Mouse (Mus musculus): ENCODE data around the gene Btg4. TPM values are rescaled to one million over a fixed set of nuclear protein-coding genes. Genes with fewer than 3 reads are reported as not detected.
"Not testable (repeated sequence)": the region's sequence is repeated elsewhere in the genome, so short reads cannot be mapped to it uniquely, and the experiment has no call there.

Btg4 gene
- total RNA-seq, 2 experiments from 2014 or later: not detected

DNA sequence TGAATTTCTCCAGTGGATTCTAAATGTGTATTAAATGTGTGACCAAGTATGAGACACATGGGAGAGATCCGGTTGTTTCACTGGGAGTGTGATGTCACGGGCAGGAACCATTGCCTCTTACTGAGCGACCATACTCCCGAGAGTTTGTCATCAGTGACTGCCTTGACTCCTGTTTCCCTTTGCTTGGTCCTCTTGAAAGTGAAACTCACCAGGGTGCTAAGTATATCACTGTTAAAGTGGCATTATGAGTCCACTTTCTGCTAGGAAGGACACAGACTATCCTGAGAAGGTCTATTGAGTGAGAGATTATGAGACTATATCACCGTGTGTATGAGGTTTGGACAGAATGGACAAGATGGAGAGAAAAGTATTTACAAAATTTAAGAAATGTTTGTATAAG, 20.9 kb downstream of the Btg4 start:
- DNase-seq (ENCODE audit: low spot score in 2 of 2): no peak

DNA sequence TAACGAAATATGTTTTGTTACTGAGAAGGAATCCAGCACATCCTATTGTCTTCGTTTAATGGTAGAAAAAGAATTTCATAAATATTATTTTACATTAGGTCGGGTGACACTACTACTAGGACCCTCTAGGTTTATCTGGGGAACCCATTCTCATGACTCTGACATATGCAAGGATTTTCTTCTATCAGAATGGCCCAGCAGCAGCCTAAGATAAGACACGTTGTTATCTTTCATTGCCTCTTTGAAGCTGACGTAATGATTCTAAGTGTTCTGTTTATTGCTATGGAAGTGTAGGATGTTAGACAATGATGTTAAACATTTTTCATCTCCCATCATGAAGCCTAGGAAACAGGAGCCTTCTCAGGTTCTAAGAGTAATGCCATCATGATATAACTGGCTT, 33.0 kb downstream of the Btg4 start:
- no peak for DNase-seq (ENCODE audit: low spot score in 2 of 2)

DNA sequence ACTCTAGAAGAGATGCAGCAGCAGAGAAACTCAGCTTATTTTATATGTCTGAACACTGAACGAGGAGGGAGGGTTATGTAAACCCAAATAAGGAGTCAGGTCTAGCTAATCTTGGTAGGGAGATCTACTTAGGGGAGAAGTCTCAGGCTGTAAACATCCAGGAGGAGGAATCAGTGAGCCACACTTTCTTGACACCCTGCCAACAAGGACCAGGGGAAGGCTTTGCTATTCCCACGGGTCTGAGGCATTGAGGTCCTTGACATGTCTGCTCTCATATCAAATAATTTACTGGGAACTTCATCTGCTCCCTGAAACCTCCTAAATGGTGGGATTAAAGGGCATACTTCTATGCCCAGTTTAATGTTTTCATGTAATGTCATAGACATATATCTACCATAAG, 35.6 kb downstream of the Btg4 start:
- DNase-seq (ENCODE audit: low spot score in 2 of 2): no peak

DNA sequence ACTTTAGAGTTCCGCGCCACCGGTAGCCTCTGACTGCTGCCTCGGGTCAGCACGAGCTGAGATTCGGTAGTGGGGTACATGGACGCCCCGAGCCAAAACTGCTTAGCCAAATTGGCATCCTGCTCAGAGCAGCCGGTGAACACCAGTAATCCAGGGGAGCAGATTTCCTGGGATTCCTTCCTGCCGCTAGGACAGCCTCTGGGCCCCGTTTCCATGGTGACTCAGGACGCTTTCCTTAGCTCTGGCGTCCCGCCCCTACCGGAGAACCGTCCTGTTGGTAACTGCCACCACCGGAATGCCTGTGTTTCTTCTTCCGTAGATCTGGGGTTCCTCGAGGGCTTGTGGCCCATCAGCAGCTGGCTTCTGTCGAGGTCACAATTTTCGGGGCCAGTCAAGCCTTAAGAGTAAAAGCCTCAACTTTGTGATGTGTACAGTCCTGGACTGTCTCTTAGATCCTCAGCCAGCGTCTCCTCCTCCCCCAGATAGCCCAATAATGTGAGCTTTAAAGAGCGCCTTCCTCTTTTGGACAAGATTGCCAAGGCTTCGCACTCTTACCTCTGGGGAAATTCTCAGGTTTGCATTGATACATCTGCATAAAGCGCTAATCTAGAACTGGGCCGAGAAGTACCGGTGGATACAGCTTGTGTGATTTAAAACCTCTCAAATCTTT, 41.2 kb downstream of the Btg4 start, which contains the start of gene 4833427G06Rik:
4833427G06Rik (minus strand) TSS at position 323 of the 670 bp plus-strand sequence.
- peak in 1 of 2 experiments; percentile 43 for DNase-seq (ENCODE audit: low spot score in 2 of 2)

DNA sequence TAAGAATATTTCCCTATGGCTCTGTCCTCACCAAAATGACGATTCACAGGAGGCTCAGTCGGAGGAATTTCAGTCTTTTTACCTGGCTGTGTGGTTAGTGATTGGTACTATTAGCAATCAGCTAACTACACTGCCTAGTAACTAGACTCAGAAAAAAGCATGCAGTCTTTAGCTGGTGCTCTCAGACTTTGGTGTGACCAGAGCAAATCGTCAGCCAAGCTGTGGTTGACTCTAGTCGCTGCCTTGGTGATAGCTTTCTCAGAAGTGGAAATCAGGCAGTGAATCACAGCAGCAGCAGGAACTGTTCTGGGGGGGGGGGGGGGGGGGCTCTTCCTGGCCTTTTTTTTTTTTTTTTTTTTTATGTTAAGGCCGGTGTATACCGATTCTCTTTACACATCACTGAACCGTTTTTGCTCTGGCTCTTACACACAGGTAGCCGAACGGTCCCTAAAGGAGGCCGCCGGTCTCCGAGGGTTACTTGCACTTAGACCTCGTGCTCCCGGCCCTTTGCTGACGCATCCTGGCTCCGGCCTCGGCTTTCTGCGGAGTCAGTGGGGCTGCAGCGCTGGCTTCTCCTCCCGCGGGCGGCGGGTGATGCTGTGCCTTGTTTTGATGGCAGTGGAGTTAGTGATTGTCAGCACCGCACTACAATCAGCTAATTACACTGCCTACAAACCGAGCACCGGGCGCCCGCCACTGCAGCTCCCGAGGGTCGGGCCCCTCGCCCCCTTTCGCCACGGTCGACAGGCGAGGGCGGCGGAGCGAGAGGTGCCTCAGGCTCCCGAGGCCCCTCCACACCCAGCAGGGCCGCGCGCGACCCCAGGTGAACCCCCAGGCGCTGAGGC, 42.5 kb downstream of the Btg4 start:
- peak; percentile 24 to 53 for DNase-seq (ENCODE audit: low spot score in 2 of 2)

DNA sequence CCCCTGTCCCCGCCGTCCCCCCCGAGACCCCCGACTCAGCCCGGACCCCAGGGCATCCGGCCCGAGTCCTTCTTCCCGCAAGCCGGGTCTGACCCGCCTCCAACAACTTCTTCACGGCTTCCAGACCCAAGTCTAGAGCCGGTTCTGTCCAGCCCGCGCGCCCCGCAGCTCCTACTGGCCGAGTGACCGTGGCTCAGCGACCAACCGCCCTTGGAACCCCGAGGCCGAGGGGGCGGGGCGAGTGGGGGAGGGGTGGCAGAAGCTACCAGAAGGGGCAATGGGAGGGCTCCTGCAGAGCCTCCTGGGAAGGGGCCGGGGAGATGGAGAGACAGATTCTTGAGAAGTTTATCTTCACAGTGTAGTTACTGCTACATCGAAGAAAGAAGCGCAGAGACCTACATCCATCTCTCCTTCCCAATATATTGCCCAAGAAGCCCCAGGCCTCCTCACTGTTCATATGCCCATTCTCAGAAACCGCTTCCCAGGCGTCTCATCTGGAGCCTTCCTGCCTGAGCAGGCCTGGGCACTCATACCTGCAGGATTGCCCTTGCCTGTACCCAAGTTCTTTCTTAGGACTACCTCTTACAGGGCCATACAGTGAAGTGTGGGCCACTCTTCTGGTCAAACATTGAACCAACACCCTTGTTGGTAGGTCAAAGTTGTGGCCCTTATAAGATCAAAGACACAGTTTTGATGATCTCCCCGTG, 43.3 kb downstream of the Btg4 start:
- DNase-seq (ENCODE audit: low spot score in 2 of 2): peak in 1 of 2 experiments; percentile 45

DNA sequence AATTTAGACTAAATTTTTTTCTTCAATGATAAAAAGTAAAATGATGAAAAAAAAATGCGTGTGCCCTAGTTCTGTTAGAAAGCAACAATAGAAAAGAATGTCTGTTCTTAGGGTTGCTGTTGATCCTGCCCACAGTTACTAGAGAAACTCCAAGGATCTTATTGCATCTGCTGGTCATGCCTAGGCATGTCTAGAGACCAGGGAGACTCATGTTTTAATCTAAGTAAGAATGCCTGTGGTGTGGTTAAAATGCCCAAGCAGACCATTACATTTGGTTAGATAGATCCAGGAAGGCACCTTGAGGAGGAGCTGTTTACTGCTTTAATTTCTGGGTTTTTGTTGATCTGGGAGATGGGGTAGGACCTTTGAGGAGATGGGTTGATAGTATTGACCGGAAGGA, 45.0 kb downstream of the Btg4 start:
- no peak for DNase-seq (ENCODE audit: low spot score in 2 of 2)

DNA sequence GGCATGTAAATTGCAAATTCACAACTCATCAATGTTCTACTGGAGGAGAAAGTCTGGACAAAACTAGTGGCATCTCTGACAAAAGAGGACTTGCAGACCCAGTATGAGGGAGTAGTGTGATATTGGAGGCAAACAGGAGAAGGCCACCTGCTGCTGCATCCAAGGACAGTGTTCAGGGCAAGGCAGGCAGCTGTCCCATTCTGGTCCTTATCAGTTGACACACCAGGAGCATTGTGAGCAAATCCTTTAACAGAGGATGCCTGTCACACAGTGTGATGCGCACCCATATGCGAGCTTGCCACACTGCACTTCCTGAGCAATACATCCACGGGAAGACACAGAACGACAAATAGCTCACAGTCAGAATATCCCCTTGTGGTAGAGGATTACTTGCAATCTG, 54.1 kb downstream of the Btg4 start:
- no peak for DNase-seq (ENCODE audit: low spot score in 2 of 2)

DNA sequence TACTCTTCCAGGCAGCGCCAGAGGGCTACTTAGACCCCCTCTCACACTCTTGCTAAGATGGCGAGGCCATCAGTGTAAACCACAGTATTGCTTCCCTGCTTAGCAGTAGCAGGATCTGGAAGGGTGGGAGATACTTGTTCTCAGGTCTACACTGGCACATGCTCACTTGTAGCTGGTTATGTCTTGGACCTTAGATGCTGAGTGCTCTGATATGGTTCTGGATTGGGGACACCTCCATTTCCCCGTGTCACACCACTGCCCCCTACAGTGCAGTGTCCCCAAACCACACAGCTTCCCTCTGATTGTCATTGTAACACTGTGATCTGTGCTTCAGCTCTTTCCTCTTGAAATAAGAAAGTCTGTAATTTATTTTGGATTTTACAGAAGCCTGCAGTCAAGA, 76.3 kb downstream of the Btg4 start:
- no peak for DNase-seq (ENCODE audit: low spot score in 2 of 2)

DNA sequence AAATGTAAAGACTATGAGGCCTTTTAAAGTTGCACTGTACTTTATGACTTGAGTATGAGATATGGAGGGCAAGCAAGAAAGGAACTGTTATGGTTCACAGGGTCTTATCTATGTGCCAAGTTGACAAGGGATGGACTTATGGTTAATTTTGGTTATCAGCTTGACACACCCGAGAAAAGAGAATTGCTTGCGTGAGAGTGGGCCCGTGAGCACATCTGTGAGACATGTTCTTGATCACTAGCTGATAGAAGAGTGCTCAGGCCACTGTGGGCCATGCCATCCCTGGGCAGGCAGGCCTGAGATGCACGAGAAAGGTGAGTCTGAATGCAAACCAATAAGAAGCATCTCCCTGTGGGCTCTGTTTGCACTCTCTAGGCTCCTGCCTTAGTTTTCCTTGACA, 76.7 kb downstream of the Btg4 start:
- DNase-seq (ENCODE audit: low spot score in 2 of 2): no peak

DNA sequence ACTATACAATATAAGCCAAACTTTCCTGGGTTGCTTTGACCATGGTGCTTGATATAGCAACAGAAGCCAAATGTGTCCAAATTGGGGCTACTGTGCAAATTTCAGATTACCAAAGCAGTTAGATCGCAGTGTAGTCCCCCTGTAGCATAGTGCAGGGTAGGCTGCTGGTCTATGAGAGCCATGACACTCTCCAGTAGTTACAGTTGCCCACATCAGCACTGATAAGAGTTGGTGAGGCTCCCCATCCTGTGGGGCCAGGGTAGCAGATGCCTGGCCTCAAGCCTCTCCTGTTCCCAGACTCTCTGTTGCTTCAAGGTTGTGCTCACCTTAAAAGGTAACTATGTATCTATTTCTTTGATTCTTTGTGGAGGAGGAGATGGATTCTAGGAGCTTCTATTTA, 77.1 kb downstream of the Btg4 start:
- DNase-seq (ENCODE audit: low spot score in 2 of 2): no peak

DNA sequence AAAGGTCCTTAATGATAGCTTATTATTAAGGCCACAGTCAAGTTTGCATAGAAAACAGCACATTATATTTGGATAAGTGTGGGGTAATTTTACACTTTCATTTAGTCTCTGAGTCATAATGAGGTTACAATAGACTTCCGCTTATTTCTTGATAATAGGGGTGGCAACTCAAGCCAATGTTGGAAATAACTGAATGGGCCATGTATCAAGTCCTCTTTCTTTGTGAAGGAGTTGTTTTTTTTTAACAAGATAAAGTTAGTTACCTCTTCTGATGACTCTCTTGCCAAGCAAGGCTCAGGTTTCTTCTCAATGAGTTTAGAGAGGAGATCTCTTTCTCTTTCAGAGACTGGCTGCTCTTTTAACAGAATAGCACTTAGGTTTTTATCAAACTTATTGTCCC, 77.6 kb downstream of the Btg4 start:
- no peak for DNase-seq (ENCODE audit: low spot score in 2 of 2)

DNA sequence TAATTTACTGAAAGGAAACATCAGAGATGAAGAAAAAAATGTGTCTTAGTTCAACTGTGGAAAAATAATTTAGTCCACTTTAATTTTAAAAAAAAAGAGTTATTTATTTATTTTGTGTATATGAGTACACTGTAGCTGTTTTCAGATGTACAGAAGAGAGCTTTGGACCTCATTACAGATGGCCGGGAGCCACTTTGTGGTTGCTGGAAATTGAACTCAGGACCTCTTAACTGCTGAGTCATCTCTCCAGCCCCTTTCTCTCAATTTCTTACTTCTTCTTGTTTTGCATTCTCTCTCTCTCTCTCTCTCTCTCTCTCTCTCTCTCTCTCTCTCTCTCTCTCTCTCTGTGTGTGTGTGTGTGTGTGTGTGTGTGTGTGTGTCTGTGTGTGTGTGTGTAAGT, 78.7 kb downstream of the Btg4 start:
- DNase-seq (ENCODE audit: low spot score in 2 of 2): not testable (repeated sequence)

DNA sequence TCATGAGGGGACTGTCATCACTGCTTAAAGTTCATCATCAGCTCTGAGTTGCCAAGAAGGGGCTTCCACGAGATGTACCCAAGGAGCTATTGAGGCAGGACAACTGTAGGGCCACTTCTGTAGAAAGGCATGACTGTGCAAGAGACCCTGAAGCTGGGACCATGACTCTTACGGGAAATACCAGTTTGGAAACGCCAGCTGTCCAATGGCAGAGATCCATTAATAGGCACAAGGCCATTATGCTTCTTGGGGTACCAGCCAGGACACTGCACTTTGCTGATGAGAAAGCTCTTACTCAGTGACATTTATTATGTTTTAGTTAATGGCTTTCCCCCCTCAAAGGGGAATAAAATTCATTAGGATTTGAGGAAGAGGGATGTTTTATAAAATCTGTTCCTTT, 80.0 kb downstream of the Btg4 start:
- DNase-seq (ENCODE audit: low spot score in 2 of 2): no peak

DNA sequence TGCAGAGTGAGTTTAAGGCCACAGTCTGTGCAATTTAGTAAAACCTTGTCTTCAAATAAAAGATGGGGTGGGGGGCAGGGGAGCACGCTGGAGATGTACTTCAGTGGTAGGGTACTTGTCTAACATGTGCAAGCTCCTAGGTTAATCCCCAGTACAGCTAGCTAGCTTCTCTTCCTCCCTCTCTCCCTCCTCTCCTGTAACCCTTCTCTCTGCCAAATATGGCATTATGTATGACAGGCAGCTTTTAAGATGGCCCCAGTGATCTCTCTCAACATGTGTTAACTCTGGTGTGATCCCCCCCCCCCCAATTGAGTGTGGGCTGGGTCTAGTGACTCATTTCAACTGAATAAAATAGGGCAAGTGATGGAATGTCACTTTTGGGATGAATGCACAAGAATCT, 82.7 kb downstream of the Btg4 start:
- no peak for DNase-seq (ENCODE audit: low spot score in 2 of 2)

DNA sequence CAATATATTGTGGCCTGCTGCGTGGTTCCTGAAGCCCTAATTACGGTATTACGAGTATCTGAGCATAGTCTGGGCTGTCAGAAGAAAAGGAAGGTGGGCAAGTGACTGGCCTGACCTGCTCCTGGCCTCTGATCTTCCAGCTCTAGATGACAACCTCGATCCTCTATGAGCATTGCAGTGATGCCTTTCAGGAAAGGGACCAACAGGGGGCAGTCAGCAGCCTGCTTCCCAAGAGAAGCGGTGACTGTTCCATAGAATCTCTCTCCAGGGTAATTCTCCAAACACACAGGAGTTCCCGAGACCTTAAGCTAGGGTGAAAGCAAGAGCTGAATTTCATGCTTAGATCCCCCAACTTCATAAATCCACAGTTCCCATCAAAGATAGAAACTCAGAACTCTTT, 83.5 kb downstream of the Btg4 start:
- DNase-seq (ENCODE audit: low spot score in 2 of 2): no peak

DNA sequence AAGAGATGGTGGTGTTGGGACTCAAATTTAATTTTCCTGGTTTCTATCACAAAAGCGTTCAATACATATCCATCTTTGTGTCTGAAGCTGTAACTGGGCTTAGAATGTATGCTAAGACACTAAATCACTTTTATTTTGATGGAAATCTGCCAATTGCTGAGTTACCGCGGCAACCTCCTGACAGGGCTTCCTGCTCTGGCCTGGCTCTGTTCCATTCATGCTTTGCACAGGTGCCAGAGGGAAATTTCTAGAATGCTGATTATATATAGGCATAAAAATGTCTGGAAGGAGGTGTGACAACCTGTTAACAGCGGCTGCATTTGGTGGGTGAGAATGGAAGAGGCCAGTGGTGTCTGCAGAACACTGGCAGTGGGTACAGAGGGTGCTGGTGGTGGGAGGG, 85.8 kb downstream of the Btg4 start:
- no peak for DNase-seq (ENCODE audit: low spot score in 2 of 2)

DNA sequence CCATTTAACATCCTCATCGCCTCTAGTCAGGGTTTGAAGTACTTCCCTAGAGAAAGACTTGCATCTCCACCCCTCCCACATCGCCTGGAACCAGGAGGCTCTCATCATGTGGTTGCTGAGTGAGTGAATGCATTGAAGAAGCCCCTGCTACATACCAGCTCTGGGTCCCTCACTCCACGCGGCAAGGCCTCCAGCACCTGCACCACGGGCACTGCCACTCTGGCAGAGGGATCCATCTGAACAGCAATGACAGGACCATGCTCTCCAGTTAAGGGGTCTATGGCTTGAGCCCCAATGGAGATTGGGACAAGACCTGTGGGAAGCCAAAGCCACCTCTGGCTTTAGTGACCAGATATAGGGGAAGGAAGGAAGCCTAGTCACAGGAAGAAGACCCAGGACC, 86.6 kb downstream of the Btg4 start:
- no peak for DNase-seq (ENCODE audit: low spot score in 2 of 2)

DNA sequence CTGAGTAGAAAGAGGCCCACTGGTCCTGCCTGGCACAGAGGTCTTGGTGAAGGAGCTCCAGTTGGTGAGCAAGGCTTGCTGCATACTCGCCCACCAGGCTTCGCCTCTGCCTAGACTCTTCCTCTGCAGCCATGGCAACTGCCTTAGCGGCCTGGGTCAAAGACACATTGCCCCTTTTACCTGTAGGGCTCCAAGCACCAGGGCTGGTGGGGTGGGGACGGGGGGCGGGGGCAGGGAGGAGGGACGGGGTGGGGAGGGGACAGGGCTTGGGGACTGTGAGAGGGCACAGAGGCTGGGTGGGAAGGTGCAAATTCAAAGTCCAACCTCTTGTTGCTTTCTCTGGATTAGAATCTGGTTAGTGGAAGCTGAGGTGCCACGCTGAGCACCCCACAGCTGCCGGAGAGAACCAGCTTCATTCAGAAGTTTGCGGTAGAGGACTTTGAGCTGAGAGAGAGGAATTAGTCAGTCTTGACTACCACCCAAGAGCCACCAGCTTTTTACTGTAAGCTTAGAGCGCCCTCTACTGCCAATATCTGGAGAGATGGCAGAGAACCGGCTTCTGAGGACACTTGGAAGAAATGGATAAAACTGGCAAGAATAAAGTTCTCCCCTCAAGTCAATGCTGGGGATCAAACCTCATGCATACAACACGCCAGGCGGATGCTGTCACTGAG, 91.5 kb downstream of the Btg4 start:
- DNase-seq (ENCODE audit: low spot score in 2 of 2): peak; percentile 47 to 68

DNA sequence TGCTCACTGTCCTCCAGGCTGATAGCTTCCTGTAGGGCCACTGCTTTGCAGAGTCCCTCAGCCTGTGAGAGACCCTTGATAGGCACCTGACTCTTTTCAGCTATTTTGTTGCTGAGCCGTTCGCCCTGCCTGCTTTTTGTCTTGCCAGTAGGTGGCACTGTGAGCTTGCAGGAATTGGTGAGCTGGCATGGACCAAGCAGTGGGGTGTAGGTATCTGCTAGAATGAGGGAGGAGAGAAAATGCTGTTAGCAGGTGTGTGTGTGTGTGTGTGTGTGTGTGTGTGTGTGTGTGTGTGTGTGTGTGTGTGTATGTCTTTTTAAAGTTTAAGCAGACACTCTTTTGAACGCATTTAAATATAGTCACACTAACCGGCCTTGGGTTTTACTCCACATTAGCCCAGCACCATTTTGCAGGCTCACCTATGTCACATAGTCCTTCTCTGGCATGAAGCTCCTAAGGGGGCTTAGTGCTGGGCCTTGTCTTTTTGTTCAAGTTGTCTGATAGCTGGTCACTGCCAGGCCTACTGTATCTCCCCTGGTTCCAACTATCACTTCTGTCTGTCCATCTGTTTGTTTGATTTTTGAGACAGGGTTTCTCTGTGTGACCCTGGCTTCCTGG, 101.2 kb downstream of the Btg4 start:
- DNase-seq (ENCODE audit: low spot score in 2 of 2): peak; percentile 37 to 71

DNA sequence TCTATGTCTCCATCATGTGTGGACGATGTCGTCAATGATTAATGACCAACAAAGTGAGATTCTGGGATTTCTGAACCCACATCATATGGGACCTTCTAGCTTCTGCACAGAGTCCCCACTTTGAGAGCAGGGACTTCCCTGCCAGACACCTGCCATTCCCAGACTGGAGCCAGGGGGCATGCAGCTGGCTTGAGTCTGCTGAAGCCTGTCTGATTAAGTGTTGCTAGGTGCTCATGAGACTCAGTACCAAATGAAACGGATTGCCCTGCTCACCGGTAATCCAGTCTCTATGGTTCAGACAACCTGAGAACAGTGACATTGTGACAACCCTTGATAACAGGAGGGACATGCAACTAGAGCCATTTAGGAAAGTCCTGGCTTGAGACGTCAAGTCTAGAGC, 103.3 kb downstream of the Btg4 start:
- no peak for DNase-seq (ENCODE audit: low spot score in 2 of 2)

All from gastrocnemius, postnatal 4 days (tissue).